Mouse (Mus musculus): ENCODE results near the gene Nfam1. TPM values are rescaled to one million over a fixed set of nuclear protein-coding genes. Genes with fewer than 3 reads are reported as not detected.

The Nfam1 gene
- total and polyA plus RNA-seq, 3 experiments, result 7.4 to 10.5 TPM; not detected in 1

DNA sequence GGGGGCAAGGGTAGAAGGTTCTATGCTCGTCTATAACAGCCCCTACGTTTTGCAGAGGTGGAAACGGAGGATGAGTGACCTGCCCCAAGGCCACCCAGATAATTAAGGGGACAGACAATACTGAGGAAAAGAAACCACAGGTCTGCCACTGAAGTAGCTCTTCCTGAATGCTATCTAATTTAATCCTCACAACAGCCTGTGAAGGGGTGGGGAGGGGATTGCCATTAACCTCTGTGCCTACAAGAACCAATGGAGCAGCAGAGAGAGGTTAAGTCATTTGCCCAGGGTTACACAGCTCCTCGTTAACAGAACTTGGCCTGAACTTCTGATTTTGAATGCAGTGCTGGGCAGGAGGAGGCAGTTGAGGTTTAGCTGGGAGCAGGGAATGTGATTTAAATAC lies 49.0 kb downstream of the Nfam1 start:
- H3K79me2 ChIP-seq (ENCODE audit: control insufficient read depth, insufficient read depth, low read length, poor library complexity), result no peaks in the 10 kb centered on the region
- no peak overlapping the region for H3K4me3 ChIP-seq (ENCODE audit: control insufficient read depth in 1 of 2, insufficient read depth in 1 of 2, low read depth in 2 of 2, low read length in 2 of 2)
- H3K27ac ChIP-seq (ENCODE audit: control insufficient read depth, low read depth, low read length), result no peak overlapping the region
- H3K4me1 ChIP-seq (ENCODE audit: control insufficient read depth in 1 of 2, insufficient read depth in 2 of 2, low read length in 2 of 2), result peaks cover 0 to 10% of the 10 kb centered on the region in 2 experiments; a peak in 2 of 4 replicates
- TF ChIP-seq UBTF (IDR thresholded peaks at IDR 0.05; ENCODE audit: borderline replicate concordance, insufficient read depth, low read depth, low read length) (no peak), TAL1 (IDR thresholded peaks at IDR 0.05; ENCODE audit: low read length) (no peak), MAZ (IDR thresholded peaks at IDR 0.05; ENCODE audit: low read depth, low read length) (no peak), CHD2 (IDR thresholded peaks at IDR 0.05; ENCODE audit: low read length) (no peak), USF2 (IDR thresholded peaks at IDR 0.05; ENCODE audit: borderline replicate concordance in 1 of 2, insufficient read depth in 1 of 2, low read depth in 1 of 2, low read length in 2 of 2) (no peak), MYB (IDR thresholded peaks at IDR 0.05; ENCODE audit: low read depth, low read length) (no peak), KAT2A (conservative IDR thresholded peaks at IDR 0.05; ENCODE audit: low read depth, low read length) (no peak), POLR2AphosphoS5 (IDR thresholded peaks at IDR 0.05; ENCODE audit: borderline replicate concordance, low read depth, low read length) (no peak), ZMIZ1 (IDR thresholded peaks at IDR 0.05; ENCODE audit: low read depth, low read length) (no peak), MXI1 (IDR thresholded peaks at IDR 0.05; ENCODE audit: low read depth, low read length) (no peak), JUND (IDR thresholded peaks at IDR 0.05; ENCODE audit: low read depth, low read length) (no peak), SIN3A (IDR thresholded peaks at IDR 0.05; ENCODE audit: low read length) (no peak), GATA1 (IDR thresholded peaks at IDR 0.05; ENCODE audit: low read depth, low read length) (no peak), TBP (IDR thresholded peaks at IDR 0.05; ENCODE audit: low read depth, low read length) (no peak), MYC (IDR thresholded peaks at IDR 0.05; ENCODE audit: low read depth, low read length) (no peak)
- no peak for DNase-seq (ENCODE audit: low read depth, low spot score)
- peaks cover 0 to 9% of the 10 kb centered on the region in 2 experiments; a peak in 2 of 4 replicates for H3K27me3 ChIP-seq (ENCODE audit: control insufficient read depth in 1 of 2, insufficient read depth in 2 of 2, low read length in 2 of 2)
- H3K9me3 ChIP-seq (replicated peaks; ENCODE audit: insufficient read depth, low read length), result no peaks in the 10 kb centered on the region
- no peak overlapping the region for H3K9ac ChIP-seq (ENCODE audit: control insufficient read depth, low read depth, low read length, poor library complexity, severe bottlenecking)
- no peaks in the 10 kb centered on the region for H3K36me3 ChIP-seq (ENCODE audit: control insufficient read depth in 1 of 2, insufficient read depth in 2 of 2, low read length in 2 of 2)

GRCm38 (mm10) chr15:82983416-82984026 lies 49.6 kb downstream of the Nfam1 start:
- no peak overlapping the region for H3K4me3 ChIP-seq (ENCODE audit: control insufficient read depth in 1 of 2, insufficient read depth in 1 of 2, low read depth in 2 of 2, low read length in 2 of 2)
- H3K27ac ChIP-seq (ENCODE audit: control insufficient read depth, low read depth, low read length), result no peak overlapping the region
- TF ChIP-seq KAT2A (conservative IDR thresholded peaks at IDR 0.05; ENCODE audit: low read depth, low read length), result no peak
- no peak for TF ChIP-seq CHD2 (IDR thresholded peaks at IDR 0.05; ENCODE audit: low read length)
- TF ChIP-seq ELF1 (IDR thresholded peaks at IDR 0.05; ENCODE audit: low read depth, low read length), result no peak
- TF ChIP-seq MEF2A (IDR thresholded peaks at IDR 0.05; ENCODE audit: extremely low read depth, insufficient replicate concordance, low read depth, low read length, poor library complexity, severe bottlenecking), result no peak
- no peak for TF ChIP-seq UBTF (IDR thresholded peaks at IDR 0.05; ENCODE audit: borderline replicate concordance, insufficient read depth, low read depth, low read length)
- TF ChIP-seq POLR2A (IDR thresholded peaks at IDR 0.05; ENCODE audit: control insufficient read depth in 1 of 2, insufficient read depth in 1 of 2, low read depth in 1 of 2, low read length in 2 of 2, poor library complexity in 1 of 2), result no peak
- TF ChIP-seq TCF12 (IDR thresholded peaks at IDR 0.05; ENCODE audit: low read depth, low read length), result no peak
- TF ChIP-seq JUND (IDR thresholded peaks at IDR 0.05; ENCODE audit: low read depth, low read length), result no peak
- TF ChIP-seq ZC3H11A (IDR thresholded peaks at IDR 0.05; ENCODE audit: low read depth, low read length), result no peak
- TF ChIP-seq MXI1 (IDR thresholded peaks at IDR 0.05; ENCODE audit: low read depth, low read length), result no peak
- TF ChIP-seq TBP (IDR thresholded peaks at IDR 0.05; ENCODE audit: low read depth, low read length), result no peak
- no peak for TF ChIP-seq ZNF384 (IDR thresholded peaks at IDR 0.05; ENCODE audit: low read depth, low read length)
- TF ChIP-seq E2F4 (IDR thresholded peaks at IDR 0.05; ENCODE audit: borderline replicate concordance, low read depth, low read length), result no peak
- no peak for TF ChIP-seq NRF1 (IDR thresholded peaks at IDR 0.05; ENCODE audit: insufficient read depth, low read depth, low read length, poor library complexity, severe bottlenecking)
- TF ChIP-seq MYB (IDR thresholded peaks at IDR 0.05; ENCODE audit: low read depth, low read length), result no peak
- H3K79me2 ChIP-seq (ENCODE audit: control insufficient read depth, insufficient read depth, low read length, poor library complexity), result no peaks in the 10 kb centered on the region
- H3K27me3 ChIP-seq (ENCODE audit: control insufficient read depth in 1 of 2, insufficient read depth in 2 of 2, low read length in 2 of 2), result peaks cover 0 to 9% of the 10 kb centered on the region in 2 experiments; a peak in 2 of 4 replicates
- H3K9ac ChIP-seq (ENCODE audit: control insufficient read depth, low read depth, low read length, poor library complexity, severe bottlenecking), result no peak overlapping the region
- no peaks in the 10 kb centered on the region for H3K36me3 ChIP-seq (ENCODE audit: control insufficient read depth in 1 of 2, insufficient read depth in 2 of 2, low read length in 2 of 2)
- no peaks in the 10 kb centered on the region for H3K9me3 ChIP-seq (replicated peaks; ENCODE audit: insufficient read depth, low read length)
- peaks cover 0 to 9% of the 10 kb centered on the region in 2 experiments; a peak in 2 of 4 replicates for H3K4me1 ChIP-seq (ENCODE audit: control insufficient read depth in 1 of 2, insufficient read depth in 2 of 2, low read length in 2 of 2)
- DNase-seq (ENCODE audit: low read depth, low spot score), result no peak
